Mouse (Mus musculus): Measurements from ENCODE around the gene C2cd3.

- TF ChIP-seq CTCF (IDR thresholded peaks at IDR 0.05; ENCODE audit: borderline replicate concordance, insufficient read depth, low read depth, low read length) (no peak), POLR2A (IDR thresholded peaks at IDR 0.05; ENCODE audit: borderline replicate concordance, insufficient read depth, low read length) (no peak)
These were observed 125.4 kb downstream of the C2cd3 start for GRCm38 (mm10) chr7:100497402-100497801.
